Mouse (Mus musculus): Measurements from ENCODE around the gene Cdc42bpg. TPM values are rescaled to one million over a fixed set of nuclear protein-coding genes. Genes with fewer than 3 reads are reported as not detected.

Cdc42bpg gene
- total RNA-seq, 4 experiments from 2014 or later = 5.4 to 7.4 (median 5.5) TPM

DNA sequence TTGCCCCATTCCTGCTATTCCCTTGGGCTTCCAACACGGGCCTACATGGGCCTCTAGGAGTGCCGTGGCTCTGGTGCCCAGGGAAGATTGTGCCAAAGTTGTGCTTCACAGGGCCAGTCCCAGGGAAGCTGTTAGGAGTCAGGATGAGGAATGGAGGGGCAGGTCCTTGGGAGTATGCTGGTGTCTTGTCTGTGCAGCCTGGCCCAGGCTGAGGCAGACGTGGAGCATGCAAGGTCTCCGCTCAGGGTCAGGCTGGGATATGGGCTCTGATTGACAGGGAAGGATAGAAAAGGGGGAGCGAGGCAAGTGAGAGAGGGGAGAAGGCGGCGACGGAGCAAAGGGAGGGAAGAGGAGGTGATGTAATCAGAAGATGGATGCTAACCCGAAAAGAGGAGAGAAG, 18.5 kb downstream of the Cdc42bpg start:
- DNase-seq (ENCODE audit: low spot score in 2 of 2) = no peak

DNA sequence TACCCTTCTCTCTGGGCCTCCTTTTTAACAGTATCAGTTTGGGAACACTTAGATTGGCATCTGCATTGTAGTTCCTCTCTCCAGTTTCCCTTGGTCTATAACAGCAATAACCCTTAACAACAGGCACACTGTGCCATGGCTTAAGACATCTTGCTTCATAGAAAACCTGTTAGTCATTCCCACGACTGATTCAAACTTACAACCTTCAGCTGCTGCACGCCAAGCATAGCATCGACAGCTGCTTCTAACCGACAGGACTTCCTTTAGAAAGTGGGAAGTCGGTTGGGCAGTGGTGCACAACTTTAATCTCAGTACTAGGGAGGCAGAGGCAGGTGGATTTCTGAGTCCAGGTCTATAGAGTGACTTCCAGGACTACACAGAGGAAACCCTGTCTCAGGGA, 24.9 kb downstream of the Cdc42bpg start:
- DNase-seq (ENCODE audit: low spot score in 2 of 2) = no peak

GRCm38 (mm10) chr19:6331719-6332516, 25.7 kb downstream of the Cdc42bpg start:
- DNase-seq (ENCODE audit: low spot score in 2 of 2) = no peak

DNA sequence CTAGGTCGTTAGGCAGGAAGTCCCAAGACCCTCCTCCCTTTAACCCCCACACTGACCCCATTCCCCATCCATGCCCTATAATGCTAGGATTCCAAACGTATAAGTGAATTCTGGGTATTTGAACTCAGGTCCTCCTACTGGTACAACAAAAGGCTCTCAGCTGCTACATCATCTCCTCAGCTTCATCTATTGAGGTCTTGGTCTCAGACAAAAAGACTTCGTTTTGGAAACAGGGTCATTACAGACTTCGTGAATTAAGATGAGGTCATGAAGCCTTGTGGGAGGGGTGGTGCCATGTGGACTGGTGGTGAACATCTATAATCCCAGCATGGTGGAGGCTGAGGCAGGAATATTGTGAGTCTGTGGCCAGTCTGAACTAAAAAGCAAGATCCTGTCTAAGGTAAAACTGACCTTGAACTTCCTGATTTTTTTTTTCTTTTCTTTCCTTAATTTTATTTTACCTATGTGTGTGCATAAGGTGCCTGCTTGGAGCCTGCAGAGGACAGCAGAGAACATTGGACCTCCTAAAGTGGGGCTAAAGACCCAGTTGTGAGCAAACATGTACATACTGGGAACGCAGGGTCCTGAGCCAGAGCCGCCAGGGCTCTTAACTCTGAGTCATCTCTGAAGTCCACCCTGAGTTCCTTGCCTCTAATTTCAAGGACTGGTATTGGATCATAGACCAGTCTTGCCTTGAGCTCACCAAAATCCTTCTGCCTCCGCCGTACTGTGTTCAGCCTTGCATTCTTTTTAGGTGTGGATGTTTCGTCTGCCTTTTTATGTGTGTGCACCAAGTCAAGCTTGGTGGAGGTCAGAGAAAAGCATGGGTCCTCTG, 27.7 kb downstream of the Cdc42bpg start:
- no peak for DNase-seq (ENCODE audit: low spot score in 2 of 2)

- DNase-seq (ENCODE audit: low spot score in 2 of 2) = peak; percentile 89 to 97
These were observed 28.6 kb downstream of the Cdc42bpg start, which contains the start of gene Men1 for GRCm38 (mm10) chr19:6334673-6335457. TSS of gene Men1 (plus strand) at chr19:6334979.

- no peak for DNase-seq (ENCODE audit: low spot score in 2 of 2)
These were observed 29.2 kb downstream of the Cdc42bpg start for GRCm38 (mm10) chr19:6335458-6335827.

GRCm38 (mm10) chr19:6336920-6337319, 30.7 kb downstream of the Cdc42bpg start:
- DNase-seq (ENCODE audit: low spot score in 2 of 2) = no peak

- no peak for DNase-seq (ENCODE audit: low spot score in 2 of 2)
These were observed 31.9 kb downstream of the Cdc42bpg start for GRCm38 (mm10) chr19:6338171-6338570.

- no peak for DNase-seq (ENCODE audit: low spot score in 2 of 2)
These were observed 32.5 kb downstream of the Cdc42bpg start for GRCm38 (mm10) chr19:6338716-6339115.

DNA sequence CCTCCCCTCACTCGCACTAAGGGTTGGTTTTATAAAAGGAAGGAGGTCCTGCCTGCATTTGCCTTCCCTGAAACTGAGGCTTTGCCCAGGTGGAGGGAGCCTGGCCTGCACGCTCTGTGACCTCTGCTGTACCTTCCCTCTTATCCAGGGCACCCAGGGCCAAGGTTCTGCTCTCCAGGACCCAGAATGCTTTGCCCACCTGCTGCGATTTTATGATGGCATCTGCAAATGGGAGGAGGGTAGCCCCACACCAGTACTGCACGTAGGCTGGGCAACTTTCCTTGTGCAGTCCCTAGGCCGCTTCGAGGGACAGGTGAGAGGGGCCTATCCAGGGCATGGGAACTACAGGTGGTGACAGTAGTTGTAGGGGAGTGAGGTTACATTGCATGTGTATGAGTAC, 32.9 kb downstream of the Cdc42bpg start:
- no peak for DNase-seq (ENCODE audit: low spot score in 2 of 2)

DNA sequence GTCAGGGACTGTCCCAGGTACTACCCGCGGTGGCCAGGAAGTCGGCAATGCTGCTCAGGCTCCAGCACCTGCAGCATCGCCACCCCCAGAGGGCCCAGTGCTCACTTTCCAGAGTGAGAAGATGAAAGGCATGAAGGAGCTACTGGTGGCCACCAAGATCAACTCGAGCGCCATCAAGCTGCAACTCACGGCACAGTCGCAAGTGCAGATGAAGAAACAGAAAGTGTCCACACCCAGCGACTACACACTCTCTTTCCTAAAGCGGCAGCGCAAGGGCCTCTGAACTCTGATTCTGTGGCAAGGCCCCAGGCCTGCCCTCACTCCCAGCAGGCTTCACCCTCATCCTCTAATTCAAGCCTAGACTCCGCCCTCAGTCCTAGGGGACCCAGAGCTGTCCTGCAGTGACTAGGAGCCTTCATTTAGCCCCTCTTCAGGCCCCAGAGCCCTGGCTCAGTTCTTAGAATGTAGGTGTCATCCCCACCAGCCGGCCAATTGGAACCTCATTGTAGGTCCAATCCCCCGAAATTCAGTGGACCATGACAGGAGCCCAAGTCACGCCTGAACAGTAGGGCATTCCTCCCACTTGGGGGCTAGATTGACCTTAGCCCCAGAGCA, 33.7 kb downstream of the Cdc42bpg start:
- DNase-seq (ENCODE audit: low spot score in 2 of 2) = no peak

- DNase-seq (ENCODE audit: low spot score in 2 of 2) = peak; percentile 54 to 66
These were observed 34.5 kb downstream of the Cdc42bpg start, which contains the start of gene Map4k2 for GRCm38 (mm10) chr19:6340524-6341452. TSS of gene Map4k2 (plus strand) at chr19:6341135.

DNA sequence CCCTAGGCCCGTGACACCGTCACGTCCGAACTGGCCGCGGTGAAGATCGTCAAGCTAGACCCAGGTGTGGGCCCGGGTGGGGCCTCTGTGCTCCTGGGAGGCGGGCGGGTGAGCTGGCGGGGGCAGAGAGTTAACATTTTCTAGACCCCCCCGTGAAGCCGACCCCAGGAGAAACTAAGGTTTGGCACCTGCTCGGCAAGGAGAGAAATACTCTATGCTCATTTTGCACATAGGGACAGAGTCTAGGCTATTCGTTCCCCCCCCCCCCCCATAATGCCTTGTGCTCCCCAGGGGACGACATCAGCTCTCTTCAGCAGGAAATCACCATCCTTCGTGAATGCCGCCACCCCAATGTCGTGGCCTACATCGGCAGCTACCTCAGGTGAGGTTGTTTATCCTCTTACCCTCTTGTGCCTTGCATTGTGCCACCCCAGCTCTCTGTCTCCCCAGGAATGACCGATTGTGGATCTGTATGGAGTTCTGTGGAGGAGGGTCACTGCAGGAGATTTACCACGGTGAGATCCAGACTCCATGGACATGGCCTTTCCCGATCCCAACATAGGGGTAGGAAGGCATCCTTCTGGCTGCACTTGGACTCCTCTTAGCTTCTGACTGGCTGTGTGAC, 35.3 kb downstream of the Cdc42bpg start:
- no peak for DNase-seq (ENCODE audit: low spot score in 2 of 2)

DNA sequence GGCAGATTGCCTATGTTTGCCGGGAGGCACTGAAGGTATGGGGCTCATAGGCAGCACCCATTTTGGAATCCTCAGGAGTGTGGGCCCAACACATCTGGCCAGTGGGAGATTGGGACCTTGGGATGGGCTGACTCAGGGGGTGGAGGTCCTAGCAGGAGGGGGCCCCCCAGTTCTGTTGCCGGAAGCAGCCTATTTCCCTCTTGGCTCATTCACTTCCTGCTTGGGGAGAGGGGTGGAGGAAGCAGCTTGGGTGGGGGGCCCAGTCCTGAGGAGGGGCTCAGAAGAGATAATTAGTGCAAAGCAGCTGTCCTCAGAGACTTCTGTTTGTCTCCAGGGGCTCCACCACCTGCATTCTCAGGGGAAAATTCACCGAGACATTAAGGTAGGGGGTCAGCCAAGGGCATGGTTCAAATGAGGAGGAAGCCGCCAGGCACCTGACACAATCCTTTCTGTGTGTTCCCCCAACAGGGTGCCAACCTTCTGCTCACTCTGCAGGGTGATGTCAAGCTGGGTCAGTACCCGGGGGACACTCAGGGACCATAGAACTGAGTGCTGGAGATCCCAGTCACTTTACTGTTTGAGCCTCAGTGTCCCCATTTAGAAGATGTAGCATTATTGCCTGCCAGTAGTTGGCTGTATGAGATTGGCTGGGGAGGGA, 36.1 kb downstream of the Cdc42bpg start:
- no peak for DNase-seq (ENCODE audit: low spot score in 2 of 2)

DNA sequence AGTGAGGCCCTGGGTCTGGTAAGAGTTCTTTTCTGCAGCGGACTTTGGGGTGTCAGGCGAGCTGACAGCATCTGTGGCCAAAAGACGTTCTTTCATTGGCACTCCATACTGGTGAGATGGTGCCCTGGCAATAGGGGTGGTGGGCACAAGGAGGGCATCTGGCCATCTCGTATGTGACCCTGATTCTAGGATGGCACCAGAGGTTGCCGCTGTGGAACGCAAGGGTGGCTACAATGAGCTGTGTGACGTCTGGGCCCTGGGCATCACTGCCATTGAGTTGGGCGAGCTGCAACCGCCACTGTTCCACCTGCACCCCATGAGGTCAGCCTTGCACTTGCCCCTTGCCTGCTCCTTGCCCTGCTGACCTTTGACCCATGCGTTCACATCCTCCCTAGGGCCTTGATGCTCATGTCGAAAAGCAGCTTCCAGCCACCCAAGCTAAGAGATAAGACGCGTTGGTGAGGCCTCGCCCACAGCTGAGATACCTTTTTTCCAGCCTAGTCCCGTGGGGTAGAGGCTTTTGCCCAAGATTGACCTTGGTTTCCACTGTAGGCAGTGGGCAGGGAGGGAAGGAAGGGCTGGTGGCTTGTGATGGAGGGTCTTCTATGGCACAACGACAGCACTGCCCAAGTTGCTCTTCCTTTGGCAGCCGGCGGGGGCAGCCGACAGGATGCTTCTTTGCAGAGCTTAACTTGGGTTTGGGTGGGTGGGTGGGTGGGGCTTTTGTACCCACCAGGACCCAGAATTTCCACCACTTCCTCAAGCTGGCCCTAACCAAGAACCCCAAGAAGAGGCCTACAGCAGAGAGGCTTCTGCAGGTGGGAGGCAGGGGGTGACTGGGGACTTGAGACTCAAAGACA, 37.0 kb downstream of the Cdc42bpg start:
- no peak for DNase-seq (ENCODE audit: low spot score in 2 of 2)

- DNase-seq (ENCODE audit: low spot score in 2 of 2) = no peak
These were observed 37.7 kb downstream of the Cdc42bpg start for GRCm38 (mm10) chr19:6343996-6344395.

GRCm38 (mm10) chr19:6346023-6346422, 39.8 kb downstream of the Cdc42bpg start:
- DNase-seq (ENCODE audit: low spot score in 2 of 2) = no peak

GRCm38 (mm10) chr19:6346661-6347060, 40.4 kb downstream of the Cdc42bpg start:
- no peak for DNase-seq (ENCODE audit: low spot score in 2 of 2)

Measured in left cerebral cortex, adult 8-10 months (tissue).